Mouse (Mus musculus): ENCODE results near the gene Strap. TPM values are rescaled to one million over a fixed set of nuclear protein-coding genes. Genes with fewer than 3 reads are reported as not detected.
A peak's percentile ranks its signal among the peaks of the same experiment; 100 is the strongest.

Strap gene
- polyA plus RNA-seq (2012; ENCODE audit: insufficient read depth, low replicate concordance): 13.1 and 27.2 TPM in 2 replicates

GRCm38 (mm10) chr6:137734846-137735609 lies at the start of gene Strap:
Strap (plus strand) TSS chr6:137735078.
- Histone ChIP-seq H3K9me3 (no peaks in the 10 kb centered on the region), H3K27me3 (replicated peaks) (peaks cover 3% of the 10 kb centered on the region), H3K4me1 (peaks cover 34% of the 10 kb centered on the region), H3K4me3 (replicated peaks) (peak within 1 kb of the TSS; percentile 98), H3K36me3 (replicated peaks; ENCODE audit: low read length) (peaks cover 30% of the 10 kb centered on the region)
- TF ChIP-seq FLI1 (IDR thresholded peaks at IDR 0.05; ENCODE audit: low read length) (peak; percentile 40; the same call in 1 of the 2 replicates), GATA1 (IDR thresholded peaks at IDR 0.05; ENCODE audit: borderline replicate concordance, low read length) (no peak)

- no peaks in the 10 kb centered on the region for H3K36me3 ChIP-seq (replicated peaks; ENCODE audit: low read length)
- H3K4me3 ChIP-seq (replicated peaks): no peak overlapping the region
- no peak for TF ChIP-seq GATA1 (IDR thresholded peaks at IDR 0.05; ENCODE audit: borderline replicate concordance, low read length)
- TF ChIP-seq FLI1 (IDR thresholded peaks at IDR 0.05; ENCODE audit: low read length): no peak
- peaks cover 13% of the 10 kb centered on the region for H3K9me3 ChIP-seq
- no peaks in the 10 kb centered on the region for H3K4me1 ChIP-seq
- H3K27me3 ChIP-seq (replicated peaks): no peaks in the 10 kb centered on the region
Observed at GRCm38 (mm10) chr6:137687667-137688066, 47.2 kb upstream of the Strap start.

GRCm38 (mm10) chr6:137688079-137688478 lies 46.8 kb upstream of the Strap start:
- H3K27me3 ChIP-seq (replicated peaks): no peaks in the 10 kb centered on the region
- peaks cover 13% of the 10 kb centered on the region for H3K9me3 ChIP-seq
- H3K4me3 ChIP-seq (replicated peaks): no peak overlapping the region
- H3K36me3 ChIP-seq (replicated peaks; ENCODE audit: low read length): no peaks in the 10 kb centered on the region
- no peaks in the 10 kb centered on the region for H3K4me1 ChIP-seq
- TF ChIP-seq FLI1 (IDR thresholded peaks at IDR 0.05; ENCODE audit: low read length) (no peak), GATA1 (IDR thresholded peaks at IDR 0.05; ENCODE audit: borderline replicate concordance, low read length) (no peak)

GRCm38 (mm10) chr6:137688506-137689105 lies 46.3 kb upstream of the Strap start:
- Histone ChIP-seq H3K9me3 (peaks cover 13% of the 10 kb centered on the region), H3K36me3 (replicated peaks; ENCODE audit: low read length) (no peaks in the 10 kb centered on the region), H3K4me1 (no peaks in the 10 kb centered on the region), H3K4me3 (replicated peaks) (no peak overlapping the region), H3K27me3 (replicated peaks) (no peaks in the 10 kb centered on the region)
- no peak for TF ChIP-seq FLI1 (IDR thresholded peaks at IDR 0.05; ENCODE audit: low read length)
- no peak for TF ChIP-seq GATA1 (IDR thresholded peaks at IDR 0.05; ENCODE audit: borderline replicate concordance, low read length)

- Histone ChIP-seq H3K4me3 (replicated peaks) (no peak overlapping the region), H3K27me3 (replicated peaks) (no peaks in the 10 kb centered on the region), H3K4me1 (no peaks in the 10 kb centered on the region), H3K9me3 (peaks cover 13% of the 10 kb centered on the region), H3K36me3 (replicated peaks; ENCODE audit: low read length) (no peaks in the 10 kb centered on the region)
- TF ChIP-seq GATA1 (IDR thresholded peaks at IDR 0.05; ENCODE audit: borderline replicate concordance, low read length): no peak
- no peak for TF ChIP-seq FLI1 (IDR thresholded peaks at IDR 0.05; ENCODE audit: low read length)
Observed at GRCm38 (mm10) chr6:137690550-137691119, 44.2 kb upstream of the Strap start.

- no peaks in the 10 kb centered on the region; the same call in 1 of the 2 replicates for H3K4me1 ChIP-seq
Observed at GRCm38 (mm10) chr6:137694310-137694709, 40.6 kb upstream of the Strap start.

GRCm38 (mm10) chr6:137695046-137695445 lies 39.8 kb upstream of the Strap start:
- Histone ChIP-seq H3K9me3 (peaks cover 7% of the 10 kb centered on the region), H3K4me3 (replicated peaks) (no peak overlapping the region), H3K36me3 (replicated peaks; ENCODE audit: low read length) (no peaks in the 10 kb centered on the region), H3K27me3 (replicated peaks) (no peaks in the 10 kb centered on the region), H3K4me1 (no peaks in the 10 kb centered on the region; the same call in 1 of the 2 replicates)
- TF ChIP-seq FLI1 (IDR thresholded peaks at IDR 0.05; ENCODE audit: low read length): no peak
- TF ChIP-seq GATA1 (IDR thresholded peaks at IDR 0.05; ENCODE audit: borderline replicate concordance, low read length): no peak

More at GRCm38 (mm10) chr6:137694310-137694709, 40.6 kb upstream of the Strap start:
- H3K27me3 ChIP-seq (replicated peaks): no peaks in the 10 kb centered on the region
- no peak overlapping the region for H3K4me3 ChIP-seq (replicated peaks)
- peaks cover 7% of the 10 kb centered on the region for H3K9me3 ChIP-seq
- TF ChIP-seq FLI1 (IDR thresholded peaks at IDR 0.05; ENCODE audit: low read length) (no peak), GATA1 (IDR thresholded peaks at IDR 0.05; ENCODE audit: borderline replicate concordance, low read length) (no peak)
- no peaks in the 10 kb centered on the region for H3K36me3 ChIP-seq (replicated peaks; ENCODE audit: low read length)

GRCm38 (mm10) chr6:137696445-137697204 lies 38.3 kb upstream of the Strap start:
- no peaks in the 10 kb centered on the region for H3K36me3 ChIP-seq (replicated peaks; ENCODE audit: low read length)
- H3K27me3 ChIP-seq (replicated peaks): no peaks in the 10 kb centered on the region
- TF ChIP-seq FLI1 (IDR thresholded peaks at IDR 0.05; ENCODE audit: low read length): no peak
- no peak for TF ChIP-seq GATA1 (IDR thresholded peaks at IDR 0.05; ENCODE audit: borderline replicate concordance, low read length)
- H3K9me3 ChIP-seq: peaks cover 7% of the 10 kb centered on the region
- no peaks in the 10 kb centered on the region; the same call in 1 of the 2 replicates for H3K4me1 ChIP-seq
- H3K4me3 ChIP-seq (replicated peaks): peak overlapping the region; percentile 54

GRCm38 (mm10) chr6:137699434-137699833 lies 35.4 kb upstream of the Strap start:
- peaks cover 10% of the 10 kb centered on the region for H3K9me3 ChIP-seq
- no peak overlapping the region for H3K4me3 ChIP-seq (replicated peaks)
- TF ChIP-seq GATA1 (IDR thresholded peaks at IDR 0.05; ENCODE audit: borderline replicate concordance, low read length) (no peak), FLI1 (IDR thresholded peaks at IDR 0.05; ENCODE audit: low read length) (no peak)
- no peaks in the 10 kb centered on the region for H3K36me3 ChIP-seq (replicated peaks; ENCODE audit: low read length)
- H3K27me3 ChIP-seq (replicated peaks): no peaks in the 10 kb centered on the region
- peaks cover 10% of the 10 kb centered on the region for H3K4me1 ChIP-seq

Data from megakaryocyte, embryonic 14.5 days (primary cell).